Mouse (Mus musculus) CH12.LX (cell line): ENCODE results near the gene Mad1l1.

Source experiments
- CHD2 ChIP-seq: IDR thresholded peaks from 2 replicates; pipeline ENCODE4 v1.6.1; 2011; ENCODE audit warnings: low read length, improper control_type of control experiment
- CTCF ChIP-seq, 2 experiments: IDR thresholded peaks in 1 of 2; conservative IDR thresholded peaks in 1 of 2; 2 replicates each; pipeline ENCODE4 v1.5.1; 2011 to 2012; ENCODE audit warnings: low read depth in 2 of 2, low read length in 2 of 2, improper control_type of control experiment in 1 of 2, inconsistent platforms in 1 of 2, mild to moderate bottlenecking in 1 of 2, moderate library complexity in 1 of 2
- E2F4 ChIP-seq: IDR thresholded peaks from 2 replicates; pipeline ENCODE4 v1.6.1; 2011; ENCODE audit warnings: low read depth, low read length, improper control_type of control experiment; ENCODE audit not compliant: insufficient replicate concordance
- ELF1 ChIP-seq: IDR thresholded peaks from 2 replicates; pipeline ENCODE4 v1.6.1; 2014; ENCODE audit warnings: low read depth, mild to moderate bottlenecking, inconsistent platforms, low read length, improper control_type of control experiment
- EP300 ChIP-seq: IDR thresholded peaks from 2 replicates; pipeline ENCODE4 v1.6.1; 2011; ENCODE audit warnings: low read length, improper control_type of control experiment
- MAFK ChIP-seq: IDR thresholded peaks from 2 replicates; pipeline ENCODE4 v1.6.1; 2011; ENCODE audit warnings: low read length, improper control_type of control experiment; ENCODE audit not compliant: insufficient replicate concordance
- MAX ChIP-seq: IDR thresholded peaks from 2 replicates; pipeline ENCODE4 v1.6.1; 2011; ENCODE audit warnings: low read length, improper control_type of control experiment
- POLR2A ChIP-seq: IDR thresholded peaks from 2 replicates; pipeline ENCODE4 v1.6.1; 2011; ENCODE audit warnings: low read depth, mild to moderate bottlenecking, improper control_type of control experiment, low read length
- POLR2AphosphoS2 ChIP-seq: IDR thresholded peaks from 2 replicates; pipeline ENCODE4 v1.6.1; 2011; ENCODE audit warnings: low read depth, low read length, improper control_type of control experiment
- SMC3 ChIP-seq: IDR thresholded peaks from 2 replicates; pipeline ENCODE4 v1.6.1; 2011; ENCODE audit warnings: low read depth, low read length, improper control_type of control experiment
- TCF12 ChIP-seq: IDR thresholded peaks from 2 replicates; pipeline ENCODE4 v1.6.1; 2014; ENCODE audit warnings: low read depth, mild to moderate bottlenecking, inconsistent platforms, low read length, improper control_type of control experiment
- USF1 ChIP-seq: IDR thresholded peaks from 2 replicates; pipeline ENCODE4 v1.6.1; 2014; ENCODE audit warnings: low read depth, mild to moderate bottlenecking, inconsistent platforms, low read length, improper control_type of control experiment
- ZNF384 ChIP-seq: IDR thresholded peaks from 2 replicates; pipeline ENCODE4 v1.6.1; 2012; ENCODE audit warnings: low read depth, low read length, improper control_type of control experiment, inconsistent platforms

GRCm38 (mm10) chr5:140121966-140122365 lies 199.4 kb downstream of the Mad1l1 start:
- TF ChIP-seq CTCF (conservative IDR thresholded peaks at IDR 0.05 in 1 of 2, IDR thresholded peaks at IDR 0.05 in 1 of 2; ENCODE audit: low read depth in 2 of 2, low read length in 2 of 2): no peak
- no peak for TF ChIP-seq E2F4
- no peak for TF ChIP-seq MAX
- no peak for TF ChIP-seq ELF1
- TF ChIP-seq POLR2A: no peak
- no peak for TF ChIP-seq EP300
- TF ChIP-seq SMC3: no peak
- no peak for TF ChIP-seq MAFK
- no peak for TF ChIP-seq ZNF384
- no peak for TF ChIP-seq CHD2
- TF ChIP-seq TCF12: no peak
- no peak for TF ChIP-seq USF1
- TF ChIP-seq POLR2AphosphoS2: no peak
